Mouse (Mus musculus) spleen, postnatal 4 days (tissue): ENCODE data around the gene Cdh23.

ENCODE experiments used
- DNase-seq, 2 experiments: peaks; one replicate each; pipeline ENCODE4 v3.0.0; 2022; ENCODE audit warnings: low spot score in 2 of 2

Cdh23 gene

DNA sequence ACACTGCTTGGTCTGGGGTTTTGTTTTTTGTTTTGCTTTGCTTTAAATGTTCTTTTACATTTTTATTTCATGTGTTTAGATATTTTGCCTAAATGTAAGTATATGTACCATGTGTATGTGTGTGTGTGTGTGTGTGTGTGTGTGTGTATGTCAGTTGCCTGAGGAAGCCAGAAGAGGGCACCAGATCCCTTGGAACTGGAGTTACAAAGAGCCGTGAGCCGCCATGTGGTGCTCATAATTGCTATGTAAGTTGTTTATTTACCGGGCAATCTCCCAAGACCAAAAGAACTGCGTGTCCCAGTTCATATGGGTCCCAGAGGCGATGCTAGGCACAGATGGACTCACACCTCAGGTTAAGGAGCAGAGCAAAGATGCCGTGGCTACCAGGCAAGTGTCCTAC is 214.9 kb downstream of the Cdh23 start:
- DNase-seq = no peak

DNA sequence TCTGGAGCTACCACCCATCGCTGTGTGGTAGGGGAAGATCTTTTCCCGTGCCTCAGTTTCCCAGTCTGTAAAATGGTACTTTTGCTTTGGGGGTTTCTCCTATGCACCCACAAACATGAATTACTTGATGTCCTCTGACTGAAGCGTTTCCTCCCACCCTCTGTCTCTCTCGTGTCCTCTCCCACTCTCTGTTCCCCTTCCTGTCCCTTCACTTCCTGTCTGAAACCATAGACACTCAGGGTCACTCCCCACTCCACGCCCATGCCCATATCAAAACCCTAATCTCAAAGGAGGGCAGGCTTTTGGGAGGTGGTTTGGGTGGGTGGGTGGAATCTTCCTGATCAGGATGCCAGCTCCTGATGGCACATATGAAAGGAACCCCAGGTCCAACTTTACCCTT is 221.7 kb downstream of the Cdh23 start:
- no peak for DNase-seq

DNA sequence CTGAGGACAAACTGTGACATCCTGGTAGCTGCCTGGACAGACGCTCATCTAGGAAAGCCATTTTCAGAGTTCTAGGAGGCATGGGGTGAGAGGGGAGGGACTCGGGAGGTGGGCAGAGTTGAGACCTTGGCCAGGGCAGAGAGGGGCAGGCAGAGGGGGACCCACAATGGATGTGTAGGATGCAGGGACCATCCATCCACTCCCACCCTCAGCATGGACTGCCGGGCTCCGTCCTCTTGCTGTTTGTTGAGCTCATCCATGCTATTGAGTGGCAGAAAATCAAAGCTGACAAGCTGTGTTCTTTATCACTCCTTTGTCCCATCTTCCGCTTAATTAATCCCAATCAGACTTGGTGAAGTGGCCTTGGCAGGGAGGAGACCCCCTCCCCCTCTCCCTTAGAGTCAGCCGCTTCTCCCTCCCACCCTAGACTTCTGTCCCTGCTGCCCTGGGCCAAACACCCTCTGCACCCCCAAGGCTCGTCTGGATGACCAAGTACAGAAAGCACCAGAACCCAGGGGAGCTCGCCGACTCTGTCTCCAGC is 222.4 kb downstream of the Cdh23 start:
- no peak for DNase-seq

DNA sequence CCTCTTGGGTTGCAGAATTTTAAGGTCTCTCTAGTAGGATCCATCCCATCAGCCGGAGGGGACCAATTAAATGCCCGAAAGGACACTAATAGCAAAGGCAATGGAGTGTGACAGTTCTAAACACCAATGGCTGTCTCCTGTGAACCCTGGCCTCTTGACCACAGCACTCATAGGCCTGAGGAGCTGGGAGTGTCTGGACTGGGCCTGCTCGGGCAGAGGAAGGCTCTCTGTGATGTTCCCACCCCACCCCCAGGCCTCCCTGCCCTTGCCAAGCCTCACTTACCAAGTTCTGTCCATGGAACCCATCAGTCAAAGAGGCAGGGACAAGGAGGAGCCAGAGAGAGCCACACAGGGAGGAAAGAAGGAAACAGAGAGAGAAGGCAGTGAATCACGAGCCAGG is 228.5 kb downstream of the Cdh23 start:
- no peak for DNase-seq

DNA sequence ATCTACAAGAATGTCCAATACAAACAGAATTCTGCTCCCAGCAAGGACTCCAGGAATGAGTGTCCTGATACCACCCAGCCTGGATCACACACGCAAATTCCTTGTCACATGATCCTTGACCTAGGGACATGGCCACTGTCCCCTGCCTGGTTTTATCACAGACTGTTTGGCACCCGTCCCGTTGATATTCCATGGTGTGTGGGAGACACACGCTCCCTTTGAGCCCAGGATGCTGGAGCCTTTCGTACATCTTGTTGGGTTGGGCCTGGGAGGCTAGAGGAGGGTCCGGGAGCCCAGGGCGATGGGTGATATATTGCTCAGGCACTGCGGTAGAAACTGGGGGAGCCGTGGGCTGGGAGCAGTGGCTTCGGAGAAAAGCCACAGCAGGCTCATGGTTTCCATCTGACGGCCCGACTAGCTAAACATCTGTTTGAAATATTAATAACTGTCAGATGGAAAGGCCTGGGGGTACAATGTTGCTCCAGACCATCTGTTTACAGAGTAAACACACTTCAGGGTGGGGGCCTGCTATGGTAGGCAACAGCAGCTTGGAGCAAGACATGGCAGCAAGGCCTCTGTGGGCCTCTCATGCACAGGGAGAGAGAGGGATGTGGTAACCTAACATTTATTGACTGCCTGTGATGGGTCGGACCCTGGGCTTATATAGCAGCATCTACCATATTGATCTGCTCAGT is 232.2 kb downstream of the Cdh23 start:
- DNase-seq = no peak

DNA sequence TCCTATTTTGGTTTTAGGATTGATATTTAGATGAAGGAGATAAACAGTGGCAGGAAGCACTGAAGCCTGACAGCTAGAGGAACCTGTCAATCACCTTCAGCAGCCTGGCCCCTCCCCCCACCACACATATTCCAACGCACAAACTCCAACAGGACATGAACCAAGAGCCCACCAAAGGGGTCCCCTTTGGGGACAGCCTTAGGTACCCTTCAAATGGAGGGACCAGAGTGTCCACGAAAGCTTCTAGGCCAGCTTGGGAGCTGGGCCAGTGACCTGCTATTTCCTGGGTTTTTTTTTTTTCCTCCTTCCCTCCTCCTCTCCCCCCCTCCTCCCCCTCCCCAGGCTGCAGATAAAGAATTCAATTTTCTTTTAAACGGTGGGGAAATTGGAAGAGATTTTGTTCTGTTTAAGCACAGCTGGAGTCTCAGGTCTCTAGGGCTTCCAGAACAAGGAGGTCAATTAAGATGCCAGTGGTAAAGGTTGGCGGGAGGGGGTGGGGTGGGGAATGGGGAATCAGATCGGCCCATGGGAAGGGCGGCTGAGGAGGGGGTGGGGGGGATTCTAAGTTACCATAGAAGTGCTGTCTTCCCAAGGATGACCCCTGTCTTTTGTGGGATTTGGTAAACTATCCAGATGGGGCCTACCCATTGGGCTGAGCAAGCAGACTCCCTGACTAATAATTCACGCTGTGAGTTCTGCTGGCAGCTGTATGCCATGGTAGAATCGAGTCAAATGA is 239.5 kb downstream of the Cdh23 start:
- no peak for DNase-seq

DNA sequence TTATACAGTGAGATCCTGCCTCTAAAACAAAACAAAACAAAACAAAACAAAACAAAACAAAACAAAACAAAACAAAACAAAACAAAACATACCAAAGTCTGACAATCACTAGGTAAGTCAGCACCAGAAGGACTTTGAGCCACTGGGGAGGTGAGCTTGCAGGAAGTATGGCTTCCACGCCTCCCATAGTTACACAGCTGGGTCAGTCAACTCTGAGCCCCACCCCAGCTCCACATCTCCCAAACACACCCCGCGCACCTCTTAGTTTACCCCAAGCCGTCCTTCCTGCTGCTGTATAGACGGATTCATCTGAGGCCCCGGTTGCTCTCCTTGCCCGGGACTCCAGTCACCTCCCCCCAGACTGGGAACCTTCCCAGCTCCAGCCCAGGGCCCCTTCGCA is 241.1 kb downstream of the Cdh23 start:
- DNase-seq = no peak

DNA sequence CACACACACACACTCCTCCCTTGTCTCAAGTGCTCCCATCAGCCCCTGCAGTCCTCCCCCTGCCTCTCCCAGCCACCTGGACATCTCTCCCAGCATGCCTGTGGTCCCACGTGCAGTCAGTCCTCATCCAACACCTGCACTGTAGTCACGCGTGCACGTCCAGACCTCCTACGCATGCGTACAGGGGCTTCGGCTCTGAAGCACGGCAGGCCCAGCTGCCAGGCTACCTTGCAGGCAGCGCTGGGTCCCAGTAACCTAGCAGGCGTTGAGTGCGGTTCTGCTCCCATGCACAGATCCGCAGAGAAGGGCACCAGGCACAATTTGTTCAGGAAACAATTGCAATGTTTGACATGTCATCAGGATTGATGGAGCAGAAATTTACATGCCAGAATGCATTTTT is 249.1 kb downstream of the Cdh23 start:
- DNase-seq = no peak

DNA sequence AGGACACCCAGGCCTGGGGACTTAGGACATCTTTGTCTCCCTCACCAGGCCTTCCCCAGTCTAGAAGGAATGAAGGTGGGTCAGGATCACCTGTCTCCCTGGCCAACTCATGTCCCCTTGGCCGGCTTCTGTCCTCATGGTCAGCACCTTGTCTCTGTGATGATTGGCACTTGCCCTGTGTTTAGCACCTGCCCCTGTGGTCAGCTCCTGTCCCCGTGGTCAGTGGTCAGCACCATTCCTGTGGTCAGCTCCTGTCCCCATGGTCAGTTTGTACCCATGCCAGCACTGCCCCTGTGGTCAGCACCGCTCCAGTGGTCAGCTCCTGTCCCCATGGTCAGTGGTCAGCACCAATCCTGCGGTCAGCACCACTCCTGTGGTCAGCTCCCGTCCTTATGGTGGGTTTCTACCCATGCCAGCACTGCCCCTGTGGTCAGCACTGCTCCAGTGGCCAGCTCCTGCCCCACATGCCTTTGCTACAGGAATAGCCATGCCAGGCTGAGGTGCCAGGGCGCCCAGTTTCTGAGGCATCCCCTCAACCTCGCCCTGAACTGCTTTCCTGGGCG is 251.2 kb downstream of the Cdh23 start:
- peak in 1 of 2 experiments; percentile 18 for DNase-seq

DNA sequence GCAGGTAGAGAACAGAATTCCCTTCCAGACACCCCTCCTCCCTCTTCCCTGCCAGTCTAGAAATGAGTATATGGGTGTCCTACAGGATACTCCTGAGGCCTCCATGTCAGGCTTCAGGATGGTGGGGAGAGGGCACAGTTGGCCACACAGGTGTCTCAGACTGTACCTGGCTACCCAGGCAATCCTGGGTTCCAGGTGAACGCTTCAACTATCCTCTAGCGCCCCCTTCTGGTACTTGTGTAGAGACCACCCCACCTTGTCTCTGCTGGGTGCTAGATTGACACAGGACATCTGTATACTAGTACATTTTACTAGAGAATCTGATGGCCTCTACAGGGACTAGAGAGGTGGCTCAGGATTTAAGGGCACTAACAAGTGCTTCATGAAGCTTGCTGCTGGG is 253.2 kb downstream of the Cdh23 start:
- DNase-seq = no peak

DNA sequence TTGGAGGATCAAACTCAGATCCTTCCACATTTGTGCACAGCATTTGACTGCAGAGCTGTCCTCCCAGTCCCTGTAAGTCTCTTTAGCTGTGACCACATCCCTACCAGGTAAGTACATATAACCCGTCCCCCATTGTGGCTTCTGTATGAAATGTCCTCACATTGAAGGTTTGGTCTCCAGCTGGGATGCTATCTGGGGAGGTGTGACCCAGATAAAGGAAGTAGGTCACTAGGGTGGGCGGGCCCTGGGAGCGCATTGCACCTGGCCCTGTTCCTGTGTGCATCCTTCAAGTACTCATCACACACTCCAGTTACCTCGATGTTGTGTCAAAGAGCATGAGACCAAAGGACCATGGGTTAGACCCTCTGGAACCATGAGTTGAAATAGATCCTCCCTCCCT is 254.0 kb downstream of the Cdh23 start:
- no peak for DNase-seq

DNA sequence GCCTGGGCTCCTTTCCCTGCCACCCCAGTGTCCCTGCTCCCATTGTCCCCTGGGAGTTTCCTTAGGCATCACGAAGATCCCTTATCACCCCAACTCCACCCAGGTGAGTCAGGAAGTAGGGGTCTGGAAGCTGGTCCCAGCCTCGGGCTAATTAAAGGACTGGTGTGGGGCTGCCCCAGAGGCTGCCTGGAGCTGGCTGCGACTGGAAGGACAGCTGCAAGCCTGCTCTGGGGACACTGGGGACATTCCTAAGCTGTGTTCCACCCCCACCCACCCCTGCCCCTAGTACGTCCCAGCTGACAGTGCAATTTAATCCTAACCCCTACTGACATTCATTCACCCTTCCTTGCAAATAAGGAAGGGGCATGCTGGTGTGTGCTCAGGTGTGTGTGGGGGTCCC is 263.6 kb downstream of the Cdh23 start:
- no peak for DNase-seq

DNA sequence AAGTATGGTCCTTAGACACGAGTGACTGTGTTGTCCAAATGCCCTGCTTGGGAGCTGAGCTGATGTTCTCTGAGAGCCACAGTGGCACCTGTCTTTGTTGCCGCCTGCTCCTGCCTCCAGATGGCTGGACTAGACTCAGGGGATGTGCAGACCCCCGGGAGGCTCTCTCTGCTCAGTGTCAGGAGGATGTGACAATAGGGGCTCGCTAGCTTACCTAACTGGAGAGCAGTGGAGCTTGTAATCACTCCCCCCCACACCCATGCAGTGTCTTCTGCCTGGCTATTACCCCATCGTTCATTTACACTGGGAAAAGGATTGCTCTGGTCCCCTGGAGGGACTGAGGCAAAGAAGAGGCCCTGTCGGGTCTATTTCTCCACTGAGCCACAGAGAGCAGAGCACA is 265.7 kb downstream of the Cdh23 start:
- no peak for DNase-seq

DNA sequence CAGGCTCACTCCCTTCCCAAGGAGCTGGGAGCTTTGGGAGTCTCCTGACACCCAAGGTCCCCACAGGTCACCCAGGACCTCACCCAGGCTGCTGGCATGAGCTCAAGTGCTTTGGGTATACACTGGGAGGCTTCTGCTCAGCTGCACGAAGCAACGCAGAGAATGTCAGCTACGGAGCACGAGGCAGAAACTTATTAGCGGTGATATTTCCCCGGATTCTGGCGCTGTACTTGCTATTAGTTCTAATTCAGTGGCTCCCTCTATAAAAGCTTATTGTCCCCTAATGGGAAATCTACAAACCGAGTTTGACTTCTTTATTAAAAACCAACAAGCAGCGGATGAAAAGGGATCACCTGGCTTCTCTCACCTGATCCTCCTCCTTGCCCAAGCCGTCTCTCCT is 266.3 kb downstream of the Cdh23 start:
- no peak for DNase-seq

DNA sequence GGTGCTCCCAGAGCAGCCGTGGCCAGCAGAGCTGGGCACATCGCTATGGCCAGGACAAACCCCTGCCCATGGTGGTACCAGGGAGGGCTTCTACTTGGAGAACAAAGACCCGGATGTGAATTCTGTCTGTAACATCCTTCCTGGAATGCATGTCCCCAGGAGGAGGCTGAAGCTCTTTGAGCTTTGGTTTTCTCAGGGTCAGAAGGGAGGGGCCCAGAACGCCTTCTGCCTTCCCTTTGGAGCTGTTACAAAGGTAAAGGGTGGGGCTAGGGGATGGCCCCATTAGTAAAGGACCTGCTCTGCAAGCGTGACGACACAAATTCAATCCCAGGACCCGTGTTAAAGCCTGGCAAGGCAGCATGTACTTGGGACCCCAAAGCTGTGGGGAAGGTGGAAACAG is 273.5 kb downstream of the Cdh23 start:
- DNase-seq = no peak

DNA sequence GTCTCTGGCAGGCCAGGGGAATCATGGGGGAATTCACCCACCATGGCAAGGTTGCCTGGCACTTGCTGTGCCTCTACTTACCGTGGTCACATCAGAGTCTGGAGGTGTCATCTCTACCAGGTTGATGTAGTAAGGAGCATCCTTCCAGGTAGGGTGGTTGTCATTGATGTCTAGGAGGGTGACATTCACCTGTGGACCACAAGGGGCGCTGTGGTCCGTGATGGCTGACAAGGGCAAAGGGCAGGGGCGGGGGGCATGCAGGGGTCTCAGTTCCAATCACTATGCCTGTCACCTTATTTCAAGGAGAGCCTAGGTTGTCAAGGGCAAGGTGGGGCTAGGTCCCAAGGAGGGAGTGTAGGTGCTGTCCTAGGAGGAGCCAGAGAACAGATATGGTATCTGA is 276.7 kb downstream of the Cdh23 start:
- DNase-seq = no peak

DNA sequence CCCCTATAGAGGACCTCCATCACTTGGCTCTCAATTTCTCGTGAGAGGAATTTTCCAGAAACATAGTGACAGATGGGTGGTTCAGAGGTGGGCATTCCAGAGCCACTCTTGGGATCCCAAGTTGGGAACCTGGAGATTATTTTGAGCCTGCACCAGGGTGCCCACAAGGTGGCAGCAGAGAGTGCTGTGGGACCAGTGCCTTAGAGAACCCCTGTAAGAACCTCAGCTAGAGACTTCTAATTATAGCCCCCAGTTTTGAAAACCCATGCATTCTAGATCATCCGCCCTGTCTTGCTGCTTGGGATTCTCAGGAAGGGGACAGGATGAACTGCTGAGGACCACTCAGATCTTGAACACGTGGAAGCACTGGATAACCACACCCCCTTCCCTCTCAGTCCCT is 278.2 kb downstream of the Cdh23 start:
- DNase-seq = peak; percentile 46 to 86

DNA sequence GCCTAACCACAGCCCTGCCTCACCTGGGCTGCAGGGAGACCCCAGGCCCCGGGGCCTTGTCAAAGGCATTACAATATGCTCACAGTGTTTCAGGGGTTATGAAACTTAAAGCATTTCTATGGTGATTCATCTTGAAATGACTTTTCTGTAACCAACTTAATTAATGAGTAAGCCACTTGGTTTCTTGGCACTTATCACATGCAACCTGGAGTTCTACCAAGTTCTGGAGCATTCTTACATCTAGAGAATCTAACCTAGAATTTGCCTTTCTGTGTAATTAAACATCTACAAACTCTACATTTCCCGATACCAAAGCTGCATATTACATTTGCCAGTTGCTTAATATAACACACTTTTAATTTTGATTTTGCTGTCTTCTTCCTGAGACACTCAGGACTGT is 279.2 kb downstream of the Cdh23 start:
- DNase-seq = no peak

DNA sequence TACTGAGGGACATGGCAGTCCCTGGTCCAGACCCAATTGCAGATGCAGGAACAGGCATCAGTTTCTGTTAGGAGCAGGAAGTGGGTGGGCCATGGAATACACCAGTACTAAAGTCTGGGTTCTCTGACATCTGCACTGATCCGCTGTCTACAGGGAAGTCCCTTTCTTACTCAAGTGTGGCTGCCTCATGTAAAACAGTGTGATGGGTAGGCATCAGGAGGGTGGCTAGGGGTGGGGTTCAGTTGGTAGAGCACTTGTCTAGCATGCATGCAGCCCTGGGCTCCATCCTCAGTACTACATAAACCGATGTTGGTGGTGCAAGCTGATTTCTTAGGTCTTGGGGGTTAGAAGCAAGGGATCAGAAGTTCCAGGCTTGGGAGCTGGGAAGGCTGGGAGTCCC is 282.5 kb downstream of the Cdh23 start:
- DNase-seq = no peak

DNA sequence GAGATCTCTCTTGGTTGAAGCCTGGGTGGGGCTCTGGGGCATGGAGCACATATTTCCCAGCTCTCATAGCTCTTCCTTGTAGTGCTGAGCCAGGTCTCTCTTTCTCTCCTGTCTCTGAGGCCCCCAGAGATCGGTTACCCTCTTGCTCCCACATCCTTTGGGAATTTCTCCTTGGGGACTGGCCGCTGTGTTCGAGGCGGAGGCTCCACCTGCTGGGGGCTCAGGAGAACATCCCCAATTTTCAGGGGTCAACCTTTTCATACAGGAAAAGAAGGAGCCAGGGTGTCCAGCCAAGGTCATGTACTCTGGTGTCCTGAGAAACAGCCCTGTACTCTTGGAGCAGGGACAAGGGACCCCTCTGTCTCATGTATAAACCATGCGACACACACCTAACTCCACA is 284.5 kb downstream of the Cdh23 start:
- no peak for DNase-seq

DNA sequence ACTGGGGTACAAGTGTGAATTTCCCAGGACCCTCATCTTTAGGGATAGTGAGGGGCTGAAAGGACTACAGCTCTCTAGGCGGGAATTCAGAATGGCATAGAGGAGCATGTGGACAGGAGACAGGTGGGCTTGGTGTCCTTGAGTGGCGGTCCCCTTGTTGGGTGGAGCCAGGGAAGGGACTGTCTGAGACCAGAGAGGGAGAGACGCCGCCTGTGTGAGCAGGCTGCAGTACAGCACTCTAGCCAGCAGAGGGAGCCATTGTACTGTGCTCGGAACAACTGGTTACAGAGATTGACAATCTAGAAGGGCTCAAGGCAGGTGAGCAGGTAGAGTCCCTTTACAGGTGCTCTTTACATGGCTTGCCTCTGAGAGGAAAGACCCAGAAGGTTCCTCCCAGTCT is 288.5 kb downstream of the Cdh23 start:
- peak; percentile 70 to 89 for DNase-seq

DNA sequence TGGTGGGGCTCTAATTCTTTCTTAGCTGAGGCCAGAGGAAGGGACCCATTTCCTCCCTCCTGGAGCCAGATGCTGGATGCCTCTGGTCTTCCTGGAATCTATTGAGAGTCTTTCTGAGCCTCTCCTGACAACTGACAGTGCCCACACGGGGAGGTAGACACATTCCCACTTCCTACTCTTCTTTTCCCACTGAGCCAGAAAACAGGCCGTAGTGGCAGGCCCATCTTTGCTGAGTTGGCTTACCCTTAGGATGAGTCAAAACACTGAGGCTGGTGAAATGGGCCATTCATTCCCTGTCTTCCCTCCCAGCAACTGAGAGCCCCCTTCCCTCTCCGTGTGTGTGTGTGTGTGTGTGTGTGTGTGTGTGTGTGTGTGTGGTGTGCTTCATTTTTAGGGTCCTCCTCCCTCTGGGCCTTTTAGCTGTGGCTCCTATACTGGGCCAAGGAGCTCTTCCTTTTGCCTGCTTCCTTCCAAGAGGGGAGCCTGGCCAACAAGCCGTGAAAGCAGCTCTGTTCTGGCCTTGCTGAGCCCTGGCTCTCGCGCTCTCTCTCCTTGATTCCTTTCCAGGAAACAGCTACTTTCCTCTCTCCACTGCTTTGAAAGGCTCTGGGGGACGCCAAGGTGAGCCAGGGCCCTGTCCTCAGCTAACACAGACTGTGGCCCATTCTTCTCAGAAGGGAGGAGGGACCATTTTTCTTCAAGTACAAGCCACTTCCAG is 290.7 kb downstream of the Cdh23 start:
- DNase-seq = no peak
